Mouse (Mus musculus) olfactory bulb, adult 2 months (tissue): ENCODE results near the gene Cyp4a32.

Source experiments
- CTCF ChIP-seq: fragments of 200-500 bp; IDR thresholded peaks from 2 replicates; pipeline ENCODE4 v1.5.1; 2012; ENCODE audit warnings: low read depth, mild to moderate bottlenecking, low read length, moderate library complexity; ENCODE audit not compliant: insufficient read depth
- POLR2A ChIP-seq: fragments of 200-500 bp; IDR thresholded peaks from 2 replicates; pipeline ENCODE4 v1.6.1; 2012; ENCODE audit warnings: mild to moderate bottlenecking, low read depth, low read length, moderate library complexity; ENCODE audit not compliant: insufficient read depth

DNA sequence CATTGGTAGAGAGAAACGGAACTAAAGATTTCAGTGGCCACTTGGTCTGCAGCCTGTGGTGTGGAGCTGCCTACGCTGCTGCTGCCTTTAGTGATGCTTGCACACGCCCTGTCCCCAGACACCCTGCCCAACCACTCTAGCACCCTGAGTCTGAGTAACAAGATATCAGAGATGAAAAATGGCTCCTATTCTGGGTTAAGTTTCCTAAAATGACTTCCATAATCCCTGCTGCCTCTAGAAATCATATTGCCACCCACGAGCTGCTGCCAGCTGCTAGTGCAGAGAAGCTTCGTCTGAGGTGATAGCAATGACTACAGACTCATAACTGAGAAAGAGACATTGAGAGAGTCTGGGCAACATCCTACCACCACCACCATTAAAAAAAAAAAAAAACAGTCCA, 50.1 kb downstream of the Cyp4a32 start:
- TF ChIP-seq CTCF, result no peak
- TF ChIP-seq POLR2A, result no peak
